Mouse (Mus musculus) erythroblast, embryonic 14.5 days (primary cell): ENCODE results near the gene Dnajb3. TPM values are rescaled to one million over a fixed set of nuclear protein-coding genes. Genes with fewer than 3 reads are reported as not detected.

Experiments used
- H3K27me3 ChIP-seq: 2 replicates; pipeline ENCODE4 v1.6.1; 2012; ENCODE audit warnings: inconsistent platforms; ENCODE audit not compliant: control insufficient read depth
- H3K36me3 ChIP-seq: 2 replicates; pipeline ENCODE4 v1.6.1; 2012; ENCODE audit warnings: mild to moderate bottlenecking, inconsistent platforms; ENCODE audit not compliant: control insufficient read depth
- H3K4me1 ChIP-seq: 2 replicates; pipeline ENCODE4 v1.6.1; 2012; ENCODE audit warnings: inconsistent platforms; ENCODE audit not compliant: control insufficient read depth
- H3K4me3 ChIP-seq: replicated peaks from 2 replicates; pipeline ENCODE3; 2012; ENCODE audit warnings: moderate library complexity, mild to moderate bottlenecking, inconsistent platforms
- H3K9me3 ChIP-seq: 2 replicates; pipeline ENCODE4 v1.6.1; 2012; ENCODE audit warnings: low read length, inconsistent platforms, mixed read lengths; ENCODE audit not compliant: control insufficient read depth
- GATA1 ChIP-seq: IDR thresholded peaks from 2 replicates; pipeline ENCODE4 v1.6.1; 2012; ENCODE audit warnings: low read length, inconsistent platforms, mixed read lengths
- TAL1 ChIP-seq: IDR thresholded peaks from 3 replicates; pipeline ENCODE4 v1.6.1; 2012; ENCODE audit warnings: low read length, inconsistent platforms, mixed read lengths
- polyA plus RNA-seq: library from polyadenylated mRNA; stranded (reverse); fragments of >175 nt; gene quantifications from 2 replicates; pipeline ENCODE4 v1.2.3, GENCODE M21; 2012

The Dnajb3 gene
- polyA plus RNA-seq, 1 experiment: 5.5 TPM

DNA sequence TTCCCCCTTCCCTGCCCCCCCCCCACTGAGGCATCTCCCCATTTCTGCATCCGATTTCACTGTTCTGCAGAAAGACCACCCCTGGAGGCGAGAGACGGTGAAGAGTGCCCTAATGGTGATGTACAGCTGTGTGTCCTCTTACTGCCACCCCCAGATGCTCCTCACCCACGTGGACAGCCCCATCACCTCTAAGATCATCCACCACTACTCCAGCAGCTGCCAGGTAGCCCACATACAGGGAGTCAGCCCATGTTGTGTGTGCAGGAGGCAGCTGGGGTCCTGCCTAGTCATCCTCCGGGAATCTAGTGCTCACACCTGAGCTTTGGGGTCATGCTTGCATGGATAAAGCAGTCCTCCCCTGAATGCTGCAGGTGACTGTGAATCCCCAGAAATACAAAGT lies 38.3 kb upstream of the Dnajb3 start:
- TF ChIP-seq GATA1 (no peak), TAL1 (no peak)
- Histone ChIP-seq H3K36me3 (no peaks in the 10 kb centered on the region), H3K4me1 (no peaks in the 10 kb centered on the region), H3K4me3 (no peak overlapping the region), H3K9me3 (peaks cover 73% of the 10 kb centered on the region), H3K27me3 (no peaks in the 10 kb centered on the region; the same call in 1 of the 2 replicates)

DNA sequence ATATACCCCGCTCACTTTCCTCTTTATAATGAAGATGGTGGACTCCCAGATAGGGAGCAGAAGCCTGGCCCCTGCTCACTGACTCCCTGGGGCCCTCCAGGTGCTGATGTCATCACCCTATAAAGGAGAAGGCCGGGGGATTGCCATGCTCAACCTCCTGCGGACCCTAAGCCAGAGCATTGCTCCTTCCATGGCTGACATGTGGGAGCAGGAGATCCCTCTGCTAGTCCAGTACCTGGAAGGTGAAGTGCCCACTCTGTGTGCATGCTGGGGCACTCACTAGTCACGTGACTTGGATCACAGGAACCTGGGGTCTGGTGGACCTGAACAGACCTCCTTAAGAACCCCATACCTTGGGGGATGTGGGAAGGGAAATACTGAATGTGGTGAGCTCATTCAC lies 35.0 kb upstream of the Dnajb3 start:
- Histone ChIP-seq H3K9me3 (peaks cover 73% of the 10 kb centered on the region), H3K27me3 (no peaks in the 10 kb centered on the region), H3K4me1 (no peaks in the 10 kb centered on the region), H3K4me3 (no peak overlapping the region), H3K36me3 (no peaks in the 10 kb centered on the region)
- no peak for TF ChIP-seq GATA1
- TF ChIP-seq TAL1: no peak

DNA sequence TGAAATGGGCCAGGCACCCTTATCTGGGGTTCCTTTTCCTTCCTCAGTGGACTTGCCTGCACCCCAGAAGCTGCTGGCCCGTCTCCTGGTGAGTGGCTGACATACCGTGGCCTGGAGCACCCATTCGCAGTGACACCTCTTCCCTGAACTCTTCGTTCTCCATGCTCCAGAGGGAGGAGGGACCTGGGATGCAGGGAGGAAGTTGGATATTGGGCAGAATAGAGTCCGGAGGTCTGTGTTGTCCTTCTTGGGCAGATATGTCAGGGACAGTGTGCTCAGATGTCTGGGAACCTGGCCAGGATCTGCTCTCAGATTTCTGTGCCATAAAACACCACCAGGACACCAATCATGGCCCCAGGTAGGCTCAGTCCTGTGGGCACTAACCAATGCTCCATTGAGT lies 34.5 kb upstream of the Dnajb3 start:
- peaks cover 3% of the 10 kb centered on the region; the same call in 1 of the 2 replicates for H3K27me3 ChIP-seq
- H3K4me3 ChIP-seq: no peak overlapping the region
- peaks cover 75% of the 10 kb centered on the region for H3K9me3 ChIP-seq
- H3K4me1 ChIP-seq: no peaks in the 10 kb centered on the region
- TF ChIP-seq TAL1: no peak
- TF ChIP-seq GATA1: no peak
- no peaks in the 10 kb centered on the region for H3K36me3 ChIP-seq

DNA sequence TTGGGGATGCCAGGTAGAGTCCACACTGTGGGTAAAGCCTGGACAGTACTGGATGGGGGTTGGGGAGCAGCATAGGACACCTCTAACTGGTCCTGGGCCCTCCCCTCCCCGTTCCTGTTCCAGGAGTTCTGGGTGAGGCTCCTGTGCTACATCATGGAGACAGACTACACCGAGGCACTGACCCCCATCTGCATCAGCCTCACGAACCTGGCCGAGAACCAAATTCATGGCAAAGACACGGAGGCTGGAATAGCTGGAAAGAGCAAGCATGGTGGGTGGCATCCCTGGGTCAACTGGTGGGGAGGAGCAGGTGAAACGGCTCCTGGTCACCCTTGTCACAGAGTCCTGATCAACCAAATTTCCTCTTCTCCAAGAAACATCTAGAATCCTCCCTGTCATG lies 33.2 kb upstream of the Dnajb3 start:
- Histone ChIP-seq H3K27me3 (peaks cover 5% of the 10 kb centered on the region; the same call in 1 of the 2 replicates), H3K9me3 (peaks cover 74% of the 10 kb centered on the region), H3K36me3 (no peaks in the 10 kb centered on the region), H3K4me3 (no peak overlapping the region), H3K4me1 (no peaks in the 10 kb centered on the region)
- no peak for TF ChIP-seq TAL1

DNA sequence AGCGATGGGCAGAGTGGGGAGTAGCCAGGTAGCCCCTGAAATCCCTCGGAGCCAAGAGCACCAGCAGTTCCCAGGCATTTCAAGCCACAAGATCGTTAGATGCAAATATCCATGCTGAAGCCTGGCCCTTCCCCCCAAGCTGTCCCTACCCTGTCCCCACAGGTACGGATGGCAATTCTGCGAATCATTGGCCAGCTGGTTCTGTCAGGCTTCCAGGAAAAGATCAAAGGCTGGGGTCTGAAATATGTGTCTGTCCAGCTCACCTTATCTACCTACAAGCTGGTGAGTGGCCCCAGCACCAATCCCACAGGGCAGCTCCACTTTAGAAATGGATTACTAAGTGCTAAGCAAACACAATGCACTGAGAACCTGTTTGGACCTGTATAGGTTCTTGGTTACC lies 31.7 kb upstream of the Dnajb3 start:
- Histone ChIP-seq H3K36me3 (no peaks in the 10 kb centered on the region), H3K9me3 (peaks cover 74% of the 10 kb centered on the region)
- no peak for TF ChIP-seq GATA1

DNA sequence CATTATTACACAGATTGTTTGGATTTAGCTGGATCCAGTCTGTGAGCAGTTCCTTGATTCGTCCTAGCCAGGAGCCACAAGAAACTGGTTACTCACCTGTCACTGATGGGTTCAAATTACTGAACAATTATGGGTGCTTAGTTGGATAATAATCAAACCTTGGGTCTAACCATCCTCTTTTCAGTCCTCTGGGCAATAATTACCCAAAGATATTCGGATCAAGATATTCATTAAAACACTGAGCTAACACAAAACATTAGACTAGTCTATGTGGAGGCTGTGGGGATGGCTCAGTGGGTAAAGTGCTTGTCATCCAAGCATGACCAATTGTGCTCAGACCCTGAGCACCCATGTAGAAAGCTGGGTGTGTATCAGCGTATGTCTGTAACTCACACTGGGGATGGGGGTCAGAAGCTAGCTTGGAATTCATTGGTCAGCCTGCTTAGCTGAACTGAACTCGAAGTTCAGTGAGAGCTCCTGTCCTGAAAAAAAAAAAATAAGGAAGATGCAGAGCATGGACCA lies 30.4 kb upstream of the Dnajb3 start:
- Histone ChIP-seq H3K27me3 (peaks cover 5% of the 10 kb centered on the region; the same call in 1 of the 2 replicates), H3K36me3 (no peaks in the 10 kb centered on the region), H3K9me3 (peaks cover 72% of the 10 kb centered on the region), H3K4me1 (no peaks in the 10 kb centered on the region), H3K4me3 (no peak overlapping the region)
- TF ChIP-seq GATA1 (no peak), TAL1 (no peak)

More for the DNA sequence above, 31.7 kb upstream of the Dnajb3 start:
- Histone ChIP-seq H3K27me3 (peaks cover 5% of the 10 kb centered on the region; the same call in 1 of the 2 replicates), H3K4me1 (no peaks in the 10 kb centered on the region), H3K4me3 (no peak overlapping the region)

DNA sequence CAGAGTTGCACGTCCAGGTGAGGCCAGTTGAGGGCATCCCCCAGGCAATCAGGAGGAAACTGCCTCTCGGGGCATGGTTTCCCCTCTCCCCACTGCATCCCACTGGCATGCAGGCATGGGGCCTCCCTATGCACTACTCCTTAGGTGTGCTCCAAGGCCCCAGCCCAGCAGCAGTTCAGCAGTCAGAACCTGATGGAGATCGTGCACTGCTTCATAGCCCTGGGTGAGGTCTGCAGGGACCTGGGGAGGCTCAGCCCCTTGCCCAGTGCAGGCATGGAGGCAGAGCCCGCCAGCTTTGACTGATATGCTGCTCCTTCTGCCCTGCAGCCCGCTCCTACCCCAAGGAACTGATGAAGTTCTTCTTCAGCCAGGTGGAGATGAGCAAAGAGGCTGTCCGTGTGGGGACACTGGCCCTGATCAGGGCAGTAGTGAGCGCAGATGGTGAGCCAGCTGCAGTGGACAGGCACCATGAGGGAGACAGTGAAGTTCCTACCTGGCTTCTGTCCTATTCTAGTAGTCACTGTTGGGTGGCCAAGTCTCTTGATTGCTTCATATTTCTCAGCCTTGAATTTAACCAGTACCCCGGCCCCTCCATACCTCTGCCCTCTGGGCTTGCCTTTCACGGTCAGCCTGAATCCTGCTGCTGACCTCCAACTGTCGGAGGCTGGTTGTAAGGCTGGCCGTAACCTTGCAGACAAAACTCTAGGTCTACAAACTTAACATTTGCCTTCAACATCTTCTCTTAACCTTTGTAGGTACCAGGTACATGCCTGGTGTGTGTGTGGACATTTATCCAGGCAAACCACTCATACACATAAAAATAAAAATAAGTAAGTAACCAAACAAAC lies 29.7 kb upstream of the Dnajb3 start:
- peaks cover 5% of the 10 kb centered on the region; the same call in 1 of the 2 replicates for H3K27me3 ChIP-seq
- H3K36me3 ChIP-seq: no peaks in the 10 kb centered on the region
- H3K4me3 ChIP-seq: no peak overlapping the region
- H3K4me1 ChIP-seq: no peaks in the 10 kb centered on the region
- TF ChIP-seq TAL1 (0 out of 3 replicates have a peak, but pooled peaks have one; percentile 24), GATA1 (no peak)
- peaks cover 71% of the 10 kb centered on the region for H3K9me3 ChIP-seq

DNA sequence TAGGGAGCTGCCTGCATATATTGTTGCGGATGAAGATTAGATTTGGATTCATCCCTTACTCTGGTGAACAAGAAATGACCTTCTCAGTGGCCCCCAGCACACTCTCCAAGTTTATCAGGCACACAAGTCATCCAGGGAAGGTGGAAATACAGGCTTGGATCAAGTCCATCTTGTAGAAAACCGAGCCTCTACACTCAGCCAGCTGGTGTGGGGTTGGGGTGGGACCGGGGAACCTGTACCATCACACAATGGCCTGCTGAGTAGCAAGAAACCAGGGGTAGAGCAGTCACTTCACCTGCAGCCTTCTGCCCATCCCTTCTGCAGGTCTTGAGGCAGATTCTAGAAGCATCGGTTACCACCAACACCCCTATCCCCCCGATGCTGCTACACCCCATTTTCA lies 29.1 kb upstream of the Dnajb3 start:
- peaks cover 71% of the 10 kb centered on the region for H3K9me3 ChIP-seq
- no peak for TF ChIP-seq TAL1
- no peak for TF ChIP-seq GATA1
- H3K27me3 ChIP-seq: peaks cover 5% of the 10 kb centered on the region; the same call in 1 of the 2 replicates
- no peaks in the 10 kb centered on the region for H3K4me1 ChIP-seq
- no peak overlapping the region for H3K4me3 ChIP-seq
- H3K36me3 ChIP-seq: no peaks in the 10 kb centered on the region

DNA sequence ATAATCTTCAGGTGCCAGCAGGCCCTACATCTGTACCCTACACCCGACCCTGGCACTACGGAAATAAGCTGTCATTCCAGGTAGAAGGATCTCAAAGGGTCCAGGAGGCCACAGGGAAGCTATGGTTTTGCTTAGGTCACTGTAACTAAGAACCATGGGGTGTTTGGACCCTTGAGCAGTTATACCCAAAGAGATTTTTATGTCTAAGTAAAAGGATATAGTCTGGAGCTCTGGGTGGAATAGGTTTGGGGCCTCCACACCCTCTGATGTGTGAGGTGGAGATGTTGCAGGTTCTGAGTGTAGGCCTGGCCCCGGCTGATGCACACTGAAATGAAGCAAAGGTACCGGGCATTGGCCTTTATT lies 28.6 kb upstream of the Dnajb3 start:
- H3K36me3 ChIP-seq: no peaks in the 10 kb centered on the region
- no peaks in the 10 kb centered on the region for H3K4me1 ChIP-seq
- no peak overlapping the region for H3K4me3 ChIP-seq
- TF ChIP-seq GATA1: no peak
- no peak for TF ChIP-seq TAL1
- H3K9me3 ChIP-seq: peaks cover 67% of the 10 kb centered on the region
- peaks cover 5% of the 10 kb centered on the region; the same call in 1 of the 2 replicates for H3K27me3 ChIP-seq
